Mouse (Mus musculus) ES-Bruce4 (cell line): ENCODE results near the gene Snap25. TPM values are rescaled to one million over a fixed set of nuclear protein-coding genes. Genes with fewer than 3 reads are reported as not detected.

Experiments used
- H3K27ac ChIP-seq: 2 replicates; pipeline ENCODE4 v1.5.1; 2012; ENCODE audit warnings: low read length, inconsistent platforms; ENCODE audit not compliant: insufficient read depth
- H3K27me3 ChIP-seq: 2 replicates; pipeline ENCODE4 v1.6.1; 2012; ENCODE audit warnings: mild to moderate bottlenecking, low read length, inconsistent platforms; ENCODE audit not compliant: control insufficient read depth, poor library complexity, insufficient read depth, severe bottlenecking
- H3K36me3 ChIP-seq: 2 replicates; pipeline ENCODE4 v1.6.1; 2012; ENCODE audit warnings: inconsistent platforms, mild to moderate bottlenecking, low read length, moderate library complexity; ENCODE audit not compliant: control insufficient read depth, poor library complexity, insufficient read depth, severe bottlenecking
- H3K4me1 ChIP-seq: one replicate; pipeline ENCODE4 v1.8.1; 2011; ENCODE audit warnings: low read length; ENCODE audit not compliant: control insufficient read depth, insufficient read depth
- H3K4me3 ChIP-seq: 2 replicates; pipeline ENCODE4 v1.5.1; 2011; ENCODE audit warnings: low read depth, mild to moderate bottlenecking, low read length
- H3K9ac ChIP-seq: 2 replicates; pipeline ENCODE4 v1.6.1; 2012; ENCODE audit warnings: low read depth, mild to moderate bottlenecking, inconsistent platforms; ENCODE audit not compliant: poor library complexity, severe bottlenecking
- H3K9me3 ChIP-seq: replicated peaks from 2 replicates; pipeline ENCODE4 v1.6.1; 2012; ENCODE audit warnings: mild to moderate bottlenecking, low read length, inconsistent platforms; ENCODE audit not compliant: control insufficient read depth, poor library complexity, insufficient read depth, severe bottlenecking
- CTCF ChIP-seq: IDR thresholded peaks from one replicate; pipeline ENCODE4 v1.8.1; 2011; ENCODE audit warnings: low read depth, low read length
- EP300 ChIP-seq: IDR thresholded peaks from 2 replicates; pipeline ENCODE4 v1.6.1; 2011; ENCODE audit warnings: low read depth, low read length; ENCODE audit not compliant: insufficient read depth
- POLR2A ChIP-seq: IDR thresholded peaks from one replicate; pipeline ENCODE4 v1.8.1; 2011; ENCODE audit warnings: low read length; ENCODE audit not compliant: insufficient read depth
- polyA plus RNA-seq: library from polyadenylated mRNA; stranded (reverse); fragments of >200 nt; gene quantifications from 2 replicates; pipeline ENCODE4 v1.2.4, GENCODE M21; 2011; ENCODE audit warnings: low read depth; ENCODE audit not compliant: missing spikeins, insufficient read depth, insufficient read length

Gene Snap25
- polyA plus RNA-seq, 1 experiment, result 1.0 TPM

DNA sequence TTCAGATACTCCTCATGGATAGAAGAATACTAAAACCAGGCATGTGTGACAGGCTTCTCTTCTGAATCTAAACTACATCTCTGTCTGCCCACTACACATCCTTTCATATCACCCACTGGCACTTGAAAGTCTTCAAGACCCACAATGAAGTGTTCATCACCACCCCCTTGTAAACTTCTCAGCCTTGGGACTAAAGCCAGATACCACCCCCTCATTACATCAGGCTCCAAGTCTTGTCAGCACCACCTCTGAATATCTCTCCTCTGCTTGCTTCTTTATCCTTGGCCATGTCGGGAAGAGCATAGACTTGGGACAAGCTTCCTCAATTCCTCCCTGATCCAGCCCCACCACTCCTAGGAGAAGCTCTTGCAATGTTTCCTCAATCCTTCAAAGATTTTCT lies 83.3 kb downstream of the Snap25 start:
- Histone ChIP-seq H3K4me3 (no peak overlapping the region), H3K9ac (no peak overlapping the region), H3K9me3 (no peaks in the 10 kb centered on the region), H3K27me3 (no peaks in the 10 kb centered on the region), H3K27ac (no peak overlapping the region), H3K36me3 (no peaks in the 10 kb centered on the region), H3K4me1 (no peaks in the 10 kb centered on the region)
- no peak for TF ChIP-seq POLR2A
- no peak for TF ChIP-seq CTCF
- no peak for TF ChIP-seq EP300

DNA sequence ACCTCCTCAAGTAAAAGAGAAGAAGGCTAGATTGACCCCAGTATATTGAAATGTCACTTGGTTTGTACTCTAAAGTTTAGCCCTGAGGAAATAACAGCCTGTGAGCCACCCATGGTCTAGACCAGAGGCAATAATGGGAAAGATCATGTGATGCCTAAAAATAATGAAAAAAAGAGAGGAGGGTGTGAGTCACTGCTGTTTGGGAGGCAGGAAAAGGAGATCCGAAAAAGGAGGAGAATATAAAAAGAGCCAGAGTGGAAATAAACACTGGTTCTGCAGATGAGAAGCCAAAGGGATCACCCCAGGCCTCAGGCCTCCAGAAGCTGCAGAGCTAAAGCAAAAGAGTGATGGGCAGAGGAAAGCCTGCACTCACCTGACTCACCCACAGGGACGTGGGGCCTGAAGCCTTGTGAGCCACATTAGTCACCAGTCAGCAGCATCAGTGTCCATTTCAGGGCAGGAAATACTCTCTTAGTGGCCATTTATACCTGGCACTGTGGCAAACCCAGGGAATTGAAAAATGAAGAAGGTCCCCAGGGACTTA lies 85.7 kb downstream of the Snap25 start:
- Histone ChIP-seq H3K9me3 (no peaks in the 10 kb centered on the region), H3K4me3 (no peak overlapping the region), H3K4me1 (no peaks in the 10 kb centered on the region), H3K27ac (no peak overlapping the region), H3K36me3 (no peaks in the 10 kb centered on the region), H3K9ac (no peak overlapping the region), H3K27me3 (no peaks in the 10 kb centered on the region)
- no peak for TF ChIP-seq CTCF
- no peak for TF ChIP-seq EP300
- no peak for TF ChIP-seq POLR2A

DNA sequence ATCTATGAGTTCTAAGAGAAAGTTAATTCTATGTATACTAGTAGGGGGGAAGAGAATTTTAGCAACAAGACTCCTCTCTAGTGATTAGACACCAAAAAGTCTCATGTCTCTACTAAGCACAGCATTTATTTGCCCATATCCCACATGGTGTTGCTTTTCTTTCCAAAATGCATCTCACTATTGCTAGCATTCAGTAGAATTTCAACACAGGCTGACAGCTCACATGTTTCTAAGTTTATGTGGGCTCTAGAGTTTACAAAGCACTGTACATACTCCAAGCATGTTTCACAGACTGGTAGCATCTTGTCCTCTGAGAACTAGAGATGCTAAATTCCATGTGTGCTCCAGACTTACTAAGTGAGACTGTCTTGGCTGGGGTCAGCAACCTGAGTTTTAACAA lies 87.8 kb downstream of the Snap25 start:
- no peak overlapping the region for H3K4me3 ChIP-seq
- H3K27me3 ChIP-seq, result no peaks in the 10 kb centered on the region
- TF ChIP-seq CTCF (no peak), EP300 (no peak), POLR2A (no peak)
- H3K36me3 ChIP-seq, result no peaks in the 10 kb centered on the region
- H3K9ac ChIP-seq, result no peak overlapping the region
- H3K4me1 ChIP-seq, result no peaks in the 10 kb centered on the region
- H3K27ac ChIP-seq, result no peak overlapping the region
- no peaks in the 10 kb centered on the region for H3K9me3 ChIP-seq

DNA sequence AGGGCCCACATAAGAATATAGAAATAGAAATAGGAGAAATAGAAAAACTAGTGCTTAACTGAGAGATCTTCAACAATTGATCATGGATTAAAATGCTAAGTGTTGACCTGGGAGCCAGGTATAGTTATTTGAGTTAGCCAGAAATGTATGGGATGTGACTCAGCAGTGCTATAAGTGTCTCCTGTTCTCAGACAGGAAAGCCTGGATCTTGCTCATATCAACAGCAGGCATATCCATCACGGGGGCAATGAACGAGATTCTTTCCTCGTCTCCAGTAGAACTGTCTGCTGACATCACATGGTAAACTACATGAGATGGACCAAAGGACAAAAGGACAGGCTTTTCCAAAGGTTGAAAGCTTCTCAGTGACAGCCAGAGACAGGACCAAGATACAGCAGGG lies 88.8 kb downstream of the Snap25 start:
- Histone ChIP-seq H3K4me3 (no peak overlapping the region), H3K9ac (no peak overlapping the region), H3K36me3 (no peaks in the 10 kb centered on the region), H3K4me1 (no peaks in the 10 kb centered on the region), H3K27me3 (no peaks in the 10 kb centered on the region), H3K9me3 (no peaks in the 10 kb centered on the region), H3K27ac (no peak overlapping the region)
- TF ChIP-seq EP300, result no peak
- TF ChIP-seq CTCF, result no peak
- no peak for TF ChIP-seq POLR2A

DNA sequence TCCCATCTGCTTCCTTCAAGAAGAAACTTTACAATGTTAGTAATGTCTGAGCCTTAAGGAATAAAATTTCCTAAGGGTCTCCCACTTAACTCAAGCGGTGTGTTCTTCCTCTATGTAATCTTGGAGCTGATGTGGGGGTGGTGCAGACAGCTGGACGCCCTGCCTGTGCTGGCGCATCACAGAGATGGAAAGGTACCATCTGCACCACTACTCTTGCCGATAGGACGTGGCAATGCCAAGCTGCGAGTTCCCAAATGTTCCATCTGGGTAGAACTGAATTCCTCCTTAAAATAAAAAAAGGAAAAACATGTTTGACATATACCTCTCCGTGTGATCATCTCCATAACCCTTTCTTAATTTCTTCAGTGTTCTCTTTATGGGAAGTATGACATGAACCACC lies 89.9 kb downstream of the Snap25 start:
- H3K27me3 ChIP-seq, result no peaks in the 10 kb centered on the region
- TF ChIP-seq CTCF (no peak), POLR2A (no peak), EP300 (no peak)
- no peaks in the 10 kb centered on the region for H3K9me3 ChIP-seq
- H3K4me1 ChIP-seq, result no peaks in the 10 kb centered on the region
- no peaks in the 10 kb centered on the region for H3K36me3 ChIP-seq
- no peak overlapping the region for H3K9ac ChIP-seq
- H3K27ac ChIP-seq, result no peak overlapping the region
- H3K4me3 ChIP-seq, result no peak overlapping the region

DNA sequence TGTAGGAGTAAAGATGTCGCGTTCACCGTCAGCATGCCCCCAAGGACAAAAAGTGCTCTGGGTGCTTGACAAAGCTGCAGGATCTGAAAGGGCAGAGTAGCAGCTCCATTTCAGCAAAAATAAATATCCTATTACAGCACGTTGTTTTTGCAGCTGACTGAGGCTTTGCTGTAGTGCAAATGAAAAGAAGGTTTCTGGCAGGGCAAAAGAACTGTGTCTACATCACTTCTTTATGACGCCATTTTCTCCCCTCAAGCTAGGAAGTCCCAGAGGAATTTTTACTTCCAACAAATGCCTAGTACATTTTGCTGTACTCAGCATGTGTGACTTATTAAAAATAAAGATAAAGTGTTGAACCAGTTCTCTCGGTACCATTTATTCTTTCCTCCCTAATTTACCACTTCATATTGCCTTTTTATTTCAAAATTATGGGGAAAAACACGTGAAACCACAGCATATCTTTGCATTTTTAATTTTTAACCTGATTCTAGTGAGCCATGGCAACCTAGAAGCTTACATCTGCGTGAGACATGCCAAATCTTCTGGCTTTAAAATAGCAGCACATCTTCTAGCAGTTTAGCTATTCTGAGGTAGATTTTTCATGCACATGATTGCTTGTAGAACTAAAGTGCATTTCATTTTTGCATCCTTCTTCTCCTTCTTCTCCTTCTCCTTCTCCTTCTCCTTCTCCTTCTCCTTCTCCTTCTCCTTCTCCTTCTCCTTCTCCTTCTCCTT lies 94.9 kb downstream of the Snap25 start:
- no peaks in the 10 kb centered on the region for H3K36me3 ChIP-seq
- no peaks in the 10 kb centered on the region for H3K27me3 ChIP-seq
- H3K4me1 ChIP-seq, result no peaks in the 10 kb centered on the region
- no peak overlapping the region for H3K27ac ChIP-seq
- no peak overlapping the region for H3K4me3 ChIP-seq
- TF ChIP-seq CTCF, result no peak
- no peak for TF ChIP-seq POLR2A
- no peak for TF ChIP-seq EP300
- no peak overlapping the region for H3K9ac ChIP-seq
- H3K9me3 ChIP-seq, result no peaks in the 10 kb centered on the region
